In the genomic region with DNA sequence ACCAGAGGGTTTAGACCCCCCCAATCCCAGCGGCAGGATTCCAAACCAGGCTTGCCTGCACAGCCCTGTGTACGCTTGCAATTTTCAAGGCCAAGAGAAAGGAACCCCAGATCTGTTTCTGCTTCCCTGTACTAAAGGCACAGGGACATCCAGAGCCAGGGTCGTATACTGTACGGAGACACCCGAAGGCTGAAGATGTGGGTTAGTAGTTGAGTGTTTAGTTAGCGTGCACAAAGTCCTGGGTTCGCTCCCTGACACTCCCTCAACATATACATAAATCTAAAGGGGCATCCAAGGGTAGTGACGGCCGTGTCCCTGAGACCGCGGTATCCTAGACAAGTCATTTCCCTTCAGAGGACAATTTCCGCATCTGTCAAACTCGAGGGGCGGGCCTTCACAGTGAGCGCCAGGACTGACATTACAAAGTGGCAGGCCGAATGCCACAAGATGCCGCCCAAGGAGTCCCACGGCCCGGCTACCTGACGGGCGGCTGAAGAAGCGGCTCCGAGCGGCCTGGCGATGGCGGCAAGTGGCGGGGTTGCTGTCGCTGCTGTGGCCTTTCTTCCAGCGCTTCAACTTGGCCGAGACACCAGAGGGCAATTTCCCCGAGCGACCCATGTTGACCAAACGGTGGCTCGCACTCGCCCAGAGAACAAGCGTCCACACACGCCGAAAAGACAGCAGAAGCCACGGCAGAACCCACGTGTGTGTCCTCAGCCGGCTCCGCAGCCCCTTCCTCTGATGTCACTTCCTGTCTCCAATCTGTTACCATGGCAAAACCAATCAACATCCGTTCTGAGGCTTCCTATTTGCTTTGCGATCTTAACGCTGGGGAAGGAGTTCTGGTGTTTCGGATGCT, we compare ENCODE assay signal across 8 mouse cellular contexts. TPM values are rescaled to one million over a fixed set of nuclear protein-coding genes. Genes with fewer than 3 reads are reported as not detected.
DNase-seq lines count a peak whose midpoint lies in the region; ATAC-seq and TF ChIP-seq lines count a peak whose summit lies in the region.

Gene Rrp12 (minus strand): TSS at position 714 of the 859 bp plus-strand sequence.

- peak within 1 kb of the TSS; percentile 72 for H3K4me2 ChIP-seq in heart, embryonic 11.5 days
- H3K4me2 ChIP-seq in kidney, embryonic 16.5 days (replicated peaks; ENCODE audit: low read depth, low read length): peak within 1 kb of the TSS; percentile 92
- peak within 1 kb of the TSS; percentile 99 for H3K4me2 ChIP-seq in myocyte (ENCODE audit: low read depth)

- peak within 1 kb of the TSS; percentile 86 for H3K4me3 ChIP-seq in bone marrow macrophage, adult 2 months (ENCODE audit: insufficient read depth, low read length)
- peak within 1 kb of the TSS; percentile 80 for H3K4me3 ChIP-seq in embryonic fibroblast, embryonic 13.5 days (ENCODE audit: insufficient read depth, low read length)
- peak within 1 kb of the TSS; percentile 82 for H3K4me3 ChIP-seq in heart, embryonic 11.5 days (ENCODE audit: low read depth, low read length)
- peak within 1 kb of the TSS; percentile 95 for H3K4me3 ChIP-seq in kidney, embryonic 16.5 days (ENCODE audit: low read length)
- H3K4me3 ChIP-seq in liver, adult 2 months (ENCODE audit: insufficient read depth, low read depth, low read length): peak within 1 kb of the TSS; percentile 66
- H3K4me3 ChIP-seq in myocyte: peak within 1 kb of the TSS; percentile 92

- DNase-seq in B cell, adult 2 months: peak; percentile 86 to 88
- peak; percentile 88 for DNase-seq in liver, adult 2 months (ENCODE audit: extremely low read depth, low read depth, low spot score)
- peak; percentile 94 for DNase-seq in splenic B cell, adult 2 months (ENCODE audit: low read depth, low spot score)

- H3K27me3 ChIP-seq in heart, embryonic 11.5 days (ENCODE audit: control insufficient read depth, insufficient read depth, low read length): no peaks in the 10 kb centered on the region
- H3K27me3 ChIP-seq in kidney, embryonic 16.5 days (ENCODE audit: insufficient read depth, low read length): no peaks in the 10 kb centered on the region
- H3K27me3 ChIP-seq in liver, adult 2 months (ENCODE audit: control insufficient read depth, insufficient read depth, low read length): no peaks in the 10 kb centered on the region
- no peaks in the 10 kb centered on the region for H3K27me3 ChIP-seq in myocyte (ENCODE audit: control insufficient read depth, insufficient read depth, insufficient read length)
- H3K27me3 ChIP-seq in splenic B cell, adult 2 months (ENCODE audit: control insufficient read depth, insufficient read depth, low read length, poor library complexity, severe bottlenecking): no peaks in the 10 kb centered on the region

- H3K79me2 ChIP-seq in liver, adult 2 months (ENCODE audit: control insufficient read depth, insufficient read depth, low read length): no peaks in the 10 kb centered on the region
- H3K79me2 ChIP-seq in myocyte (ENCODE audit: control insufficient read depth, insufficient read depth): peaks cover 15% of the 10 kb centered on the region

- H3K9me3 ChIP-seq in heart, embryonic 11.5 days (replicated peaks; ENCODE audit: control insufficient read depth, low read length): no peaks in the 10 kb centered on the region
- H3K9me3 ChIP-seq in kidney, embryonic 16.5 days (ENCODE audit: low read length): no peaks in the 10 kb centered on the region

- peak; percentile 8; the same call in 1 of the 2 replicates for TF ChIP-seq CTCF in bone marrow macrophage, adult 2 months (IDR thresholded peaks at IDR 0.05; ENCODE audit: low read depth, low read length)
- TF ChIP-seq CTCF in embryonic fibroblast, embryonic 13.5 days (IDR thresholded peaks at IDR 0.05; ENCODE audit: borderline replicate concordance, insufficient read depth, low read length): no peak
- TF ChIP-seq CTCF in liver, adult 2 months (IDR thresholded peaks at IDR 0.05; ENCODE audit: low read depth, low read length): no peak

- no peak for TF ChIP-seq POLR2A in bone marrow macrophage, adult 2 months (IDR thresholded peaks at IDR 0.05; ENCODE audit: borderline replicate concordance, low read depth, low read length)
- peak; percentile 62 for TF ChIP-seq POLR2A in embryonic fibroblast, embryonic 13.5 days (IDR thresholded peaks at IDR 0.05; ENCODE audit: low read depth, low read length)
- no peak for TF ChIP-seq POLR2A in liver, adult 2 months (IDR thresholded peaks at IDR 0.05; ENCODE audit: extremely low read depth, insufficient read depth, low read length)
- TF ChIP-seq POLR2A in myocyte (IDR thresholded peaks at IDR 0.05; ENCODE audit: insufficient read length, low read depth): peak; percentile 73

- peak within 1 kb of the TSS; percentile 66 for H3K9ac ChIP-seq in heart, embryonic 11.5 days (ENCODE audit: low read depth, low read length)
- peak within 1 kb of the TSS; percentile 63 for H3K9ac ChIP-seq in kidney, embryonic 16.5 days (replicated peaks; ENCODE audit: low read length)
- H3K9ac ChIP-seq in liver, adult 2 months (ENCODE audit: low read depth, low read length): peak within 1 kb of the TSS; percentile 61

- peaks cover 16% of the 10 kb centered on the region for H3K4me1 ChIP-seq in bone marrow macrophage, adult 2 months (ENCODE audit: control insufficient read depth, insufficient read depth, low read length)
- 0 out of 2 replicates have a peak, but pooled peaks cover 3% of the 10 kb centered on the region for H3K4me1 ChIP-seq in embryonic fibroblast, embryonic 13.5 days (ENCODE audit: control insufficient read depth, insufficient read depth, low read length)
- peaks cover 7% of the 10 kb centered on the region for H3K4me1 ChIP-seq in heart, embryonic 11.5 days (ENCODE audit: control insufficient read depth, insufficient read depth, low read length)
- peaks cover 15% of the 10 kb centered on the region for H3K4me1 ChIP-seq in kidney, embryonic 16.5 days (ENCODE audit: insufficient read depth, low read length)
- peaks cover 7% of the 10 kb centered on the region for H3K4me1 ChIP-seq in liver, adult 2 months (ENCODE audit: control insufficient read depth, insufficient read depth, low read length)

- ATAC-seq in heart, embryonic 11.5 days (replicated peaks; ENCODE audit: insufficient number of reproducible peaks, low FRiP score, low TSS enrichment): peak; percentile 81
- peak; percentile 95 for ATAC-seq in kidney, embryonic 16.5 days (ENCODE audit: low FRiP score, low TSS enrichment)

- no peaks in the 10 kb centered on the region for H3K36me3 ChIP-seq in heart, embryonic 11.5 days (ENCODE audit: control insufficient read depth, insufficient read depth, low read length)
- 0 out of 2 replicates have a peak, but pooled peaks cover 5% of the 10 kb centered on the region for H3K36me3 ChIP-seq in kidney, embryonic 16.5 days (ENCODE audit: insufficient read depth, low read length)
- 0 out of 2 replicates have a peak, but pooled peaks cover 1% of the 10 kb centered on the region for H3K36me3 ChIP-seq in liver, adult 2 months (ENCODE audit: control insufficient read depth, insufficient read depth, low read length)
- H3K36me3 ChIP-seq in myocyte (ENCODE audit: control insufficient read depth, insufficient read depth): peaks cover 9% of the 10 kb centered on the region
- no peaks in the 10 kb centered on the region; the same call in 1 of the 2 replicates for H3K36me3 ChIP-seq in splenic B cell, adult 2 months (ENCODE audit: control insufficient read depth, insufficient read depth, low read length, poor library complexity, severe bottlenecking)

- WGBS in heart, embryonic 11.5 days (ENCODE audit: insufficient replicate concordance): 1% methylated on average over 46 of the region's 46 CpGs
- 1% methylated on average over 45 of the region's 46 CpGs for WGBS in kidney, embryonic 16.5 days
- WGBS in liver, adult 2 months: under 1% methylated on average over 46 of the region's 46 CpGs

- peak within 1 kb of the TSS; percentile 38 for H3ac ChIP-seq in myocyte (ENCODE audit: control insufficient read depth, insufficient read length)

- peak within 1 kb of the TSS; percentile 45 for H3K27ac ChIP-seq in bone marrow macrophage, adult 2 months (ENCODE audit: insufficient read depth, low read depth, low read length)
- no peak within 1 kb of the TSS for H3K27ac ChIP-seq in embryonic fibroblast, embryonic 13.5 days (ENCODE audit: insufficient read depth, low read length)
- no peak within 1 kb of the TSS for H3K27ac ChIP-seq in heart, embryonic 11.5 days (ENCODE audit: low read depth, low read length)
- peak within 1 kb of the TSS; percentile 27; the same call in 1 of the 2 replicates for H3K27ac ChIP-seq in kidney, embryonic 16.5 days (ENCODE audit: low read length)
- H3K27ac ChIP-seq in liver, adult 2 months (replicated peaks; ENCODE audit: insufficient read depth, low read depth, low read length): no peak within 1 kb of the TSS; the same call in 1 of the 2 replicates

TF ChIP-seq in myocyte, 11 proteins besides CTCF, POLR2A, EP300 and RAD21:
- no peak for TF ChIP-seq SRF (IDR thresholded peaks at IDR 0.05; ENCODE audit: control insufficient read depth, insufficient read length, low read depth)
- TF ChIP-seq MAX (IDR thresholded peaks at IDR 0.05; ENCODE audit: low read depth): peak; percentile 94
- TF ChIP-seq POLR2AphosphoS2 (IDR thresholded peaks at IDR 0.05; ENCODE audit: insufficient read length, low read depth): peak; percentile 66
- peak; percentile 29 for TF ChIP-seq USF1 (IDR thresholded peaks at IDR 0.05; ENCODE audit: low read depth)

RNA-seq across cellular contexts. Expression of gene Rrp12, which starts in this region (rescaled TPM):
- polyA plus RNA-seq in bone marrow macrophage, adult 2 months (2012; ENCODE audit: insufficient read depth, insufficient read length, missing spikeins): 2.1 TPM in 2 replicates
- 11.3 and 12.8 TPM in 2 replicates for polyA plus RNA-seq in embryonic fibroblast, embryonic 13.5 days (2011; ENCODE audit: insufficient read length, low read depth, missing spikeins)
- polyA plus RNA-seq in heart, embryonic 11.5 days (2014; fragmentation: Nextera tagmentation; extraction: Ambion mirVana): 8.5 and 10.4 TPM in 2 replicates
- 16.9 and 18.8 TPM in 2 replicates for polyA plus RNA-seq in kidney, embryonic 16.5 days (2015; fragmentation: Nextera tagmentation; extraction: Ambion mirVana)
- total RNA-seq in liver, adult 2 months (2014; rRNA removed): 1.4 and 1.8 TPM in 2 replicates
- polyA plus RNA-seq in liver, adult 2 months (2012; rRNA removed): 2.4 and 4.1 TPM in 2 replicates
- polyA plus RNA-seq in myocyte (2012; fragmentation: generic; extraction: Trizol): 45.4 TPM

Comparison
In these comparisons a context has a peak if more than half of its experiments do, and no peak if none do; other contexts are left out.
1. H3K27ac ChIP-seq: peak in bone marrow macrophage, adult 2 months (single experiment) and kidney, embryonic 16.5 days (single experiment); none in embryonic fibroblast, embryonic 13.5 days (single experiment), heart, embryonic 11.5 days (single experiment) and liver, adult 2 months (single experiment).
2. POLR2A ChIP-seq: peak in embryonic fibroblast, embryonic 13.5 days (single experiment) and myocyte (single experiment); none in bone marrow macrophage, adult 2 months (single experiment) and liver, adult 2 months (single experiment).
3. Peak in every context shown above with its lines, with median percentiles within 50 percentile points of each other: DNase-seq, H3K4me3 ChIP-seq, H3K4me2 ChIP-seq and H3K9ac ChIP-seq.